Mouse (Mus musculus): ENCODE data around the gene Prpf40b. TPM values are rescaled to one million over a fixed set of nuclear protein-coding genes. Genes with fewer than 3 reads are reported as not detected.

Gene Prpf40b
- polyA plus RNA-seq, 1 experiment from 2014 or later: 88.2 TPM

DNA sequence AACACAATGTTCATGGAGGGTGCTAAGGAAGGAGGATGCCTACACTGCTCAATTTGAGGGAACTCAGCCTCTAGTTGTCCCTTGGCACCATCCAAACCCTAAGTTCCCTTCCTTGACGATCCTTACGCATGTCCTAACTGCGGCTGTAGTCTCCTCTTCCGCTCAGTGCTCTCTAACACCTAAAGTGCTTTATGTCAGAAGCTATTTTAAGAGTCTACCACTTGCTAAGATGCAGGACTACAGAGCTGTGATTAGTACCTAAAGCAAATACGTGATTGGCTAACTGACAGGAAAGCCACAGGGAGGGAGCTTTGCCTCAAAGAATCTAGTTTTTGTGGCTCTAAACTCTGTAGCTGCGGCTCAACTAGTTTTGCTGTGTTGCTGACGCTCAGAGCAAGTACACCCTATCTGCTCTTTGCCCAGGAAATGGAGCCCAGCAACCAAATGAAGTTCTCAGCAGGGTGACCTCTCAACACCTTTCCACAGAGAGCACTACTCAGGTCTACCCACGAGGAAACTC, 41.0 kb downstream of the Prpf40b start:
- Histone ChIP-seq H3K4me3 (replicated peaks) (no peak overlapping the region), H3K36me3 (replicated peaks) (no peaks in the 10 kb centered on the region), H3K27ac (no peak overlapping the region), H3K9me3 (no peaks in the 10 kb centered on the region), H3K9ac (no peak overlapping the region), H3K4me1 (peaks cover 14% of the 10 kb centered on the region; the same call in 1 of the 2 replicates), H3K27me3 (no peaks in the 10 kb centered on the region), H3K4me2 (no peak overlapping the region)
- WGBS: 86% methylated on average over 8 of the region's 8 CpGs
- ATAC-seq (ENCODE audit: low FRiP score): no peak

GRCm38 (mm10) chr15:99338916-99339315, 44.0 kb downstream of the Prpf40b start:
- Histone ChIP-seq H3K9me3 (no peaks in the 10 kb centered on the region), H3K36me3 (replicated peaks) (no peaks in the 10 kb centered on the region), H3K27ac (no peak overlapping the region), H3K4me3 (replicated peaks) (no peak overlapping the region), H3K4me2 (no peak overlapping the region), H3K9ac (no peak overlapping the region), H3K4me1 (peaks cover 27% of the 10 kb centered on the region), H3K27me3 (no peaks in the 10 kb centered on the region)
- ATAC-seq (ENCODE audit: low FRiP score): no peak
- 93% methylated on average over 2 of the region's 2 CpGs for WGBS

DNA sequence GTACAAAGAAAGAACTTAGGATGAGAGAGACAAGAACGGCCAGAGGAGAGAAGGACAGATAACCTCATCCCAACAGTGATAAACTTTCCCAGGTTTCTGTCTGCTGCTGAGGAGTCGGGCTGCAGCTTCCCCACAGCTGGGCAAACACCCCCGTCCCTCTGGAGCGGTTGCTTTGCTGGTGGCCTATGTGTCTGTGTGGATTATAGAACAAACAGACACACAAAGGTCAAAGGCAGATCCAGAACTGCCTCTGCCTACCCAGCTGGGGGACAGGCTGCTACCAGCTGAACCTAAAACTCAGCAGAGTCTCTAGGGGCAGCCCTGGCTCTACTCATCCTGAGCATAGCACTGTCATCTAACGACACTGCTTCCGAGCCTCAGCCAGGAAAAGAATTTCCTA, 44.8 kb downstream of the Prpf40b start:
- Histone ChIP-seq H3K9ac (no peak overlapping the region), H3K4me2 (no peak overlapping the region), H3K27me3 (no peaks in the 10 kb centered on the region), H3K4me1 (peaks cover 28% of the 10 kb centered on the region), H3K36me3 (replicated peaks) (no peaks in the 10 kb centered on the region), H3K4me3 (replicated peaks) (no peak overlapping the region), H3K9me3 (no peaks in the 10 kb centered on the region), H3K27ac (no peak overlapping the region)
- no peak for ATAC-seq (ENCODE audit: low FRiP score)
- 76% methylated on average over 6 of the region's 6 CpGs for WGBS

- no peaks in the 10 kb centered on the region for H3K27me3 ChIP-seq
- H3K36me3 ChIP-seq (replicated peaks): no peaks in the 10 kb centered on the region
- H3K4me1 ChIP-seq: peaks cover 28% of the 10 kb centered on the region
- WGBS: 93% methylated on average over 3 of the region's 3 CpGs
- no peaks in the 10 kb centered on the region for H3K9me3 ChIP-seq
- no peak for ATAC-seq (ENCODE audit: low FRiP score)
- H3K9ac ChIP-seq: no peak overlapping the region
- H3K27ac ChIP-seq: no peak overlapping the region
- no peak overlapping the region for H3K4me2 ChIP-seq
- no peak overlapping the region for H3K4me3 ChIP-seq (replicated peaks)
These were observed 46.2 kb downstream of the Prpf40b start for GRCm38 (mm10) chr15:99341102-99341501.

DNA sequence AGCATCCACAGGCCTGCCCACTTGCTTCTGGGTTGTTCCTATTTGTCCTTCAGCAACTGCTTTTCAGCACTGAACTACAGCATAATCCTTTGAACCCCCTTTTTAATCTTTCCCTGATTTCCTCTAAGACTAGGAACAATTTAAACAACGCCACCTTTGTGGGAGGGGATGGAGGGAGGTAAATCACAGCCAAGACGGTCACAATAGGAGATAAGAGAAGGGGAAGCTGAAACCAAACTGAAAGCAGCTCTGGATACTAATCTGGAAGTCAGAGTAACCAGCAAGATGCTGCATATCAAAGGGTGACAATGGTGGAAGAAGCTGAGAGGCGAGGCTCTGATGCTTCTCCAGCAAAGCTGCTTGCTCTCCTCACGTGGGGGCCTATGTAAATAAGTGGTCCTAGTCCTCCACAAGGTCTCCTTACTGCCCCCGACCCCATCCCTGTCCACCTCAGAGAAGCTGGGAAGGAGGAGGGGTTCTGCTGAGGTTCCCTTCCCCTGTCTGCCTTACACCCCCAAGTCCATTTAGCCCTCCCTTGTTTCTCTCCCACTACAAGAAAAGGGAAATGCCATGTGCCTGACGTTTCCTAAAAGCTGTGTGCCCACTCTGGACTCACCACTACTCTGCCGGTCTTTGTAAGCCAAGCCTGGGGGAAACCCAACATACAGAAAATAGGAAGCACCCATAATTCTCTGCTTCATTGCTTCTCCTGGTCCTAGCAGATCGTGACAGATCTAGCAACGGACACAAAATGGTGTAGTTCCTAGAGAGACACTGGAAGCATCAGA, 47.5 kb downstream of the Prpf40b start:
- no peaks in the 10 kb centered on the region for H3K9me3 ChIP-seq
- no peak overlapping the region for H3K9ac ChIP-seq
- peaks cover 28% of the 10 kb centered on the region for H3K4me1 ChIP-seq
- ATAC-seq (ENCODE audit: low FRiP score): no peak
- H3K36me3 ChIP-seq (replicated peaks): no peaks in the 10 kb centered on the region
- 59% methylated on average over 9 of the region's 9 CpGs for WGBS
- no peak overlapping the region for H3K4me2 ChIP-seq
- H3K27ac ChIP-seq: no peak overlapping the region
- H3K27me3 ChIP-seq: no peaks in the 10 kb centered on the region
- no peak overlapping the region for H3K4me3 ChIP-seq (replicated peaks)

GRCm38 (mm10) chr15:99343414-99344147, 48.7 kb downstream of the Prpf40b start:
- H3K9me3 ChIP-seq: no peaks in the 10 kb centered on the region
- no peak overlapping the region for H3K4me3 ChIP-seq (replicated peaks)
- 0 out of 2 replicates have a peak overlapping the region, but pooled peaks have one; percentile 6 for H3K27ac ChIP-seq
- H3K36me3 ChIP-seq (replicated peaks): no peaks in the 10 kb centered on the region
- no peaks in the 10 kb centered on the region for H3K27me3 ChIP-seq
- no peak overlapping the region for H3K4me2 ChIP-seq
- no peak for ATAC-seq (ENCODE audit: low FRiP score)
- H3K4me1 ChIP-seq: peaks cover 28% of the 10 kb centered on the region
- H3K9ac ChIP-seq: no peak overlapping the region
- WGBS: 76% methylated on average over 5 of the region's 5 CpGs

DNA sequence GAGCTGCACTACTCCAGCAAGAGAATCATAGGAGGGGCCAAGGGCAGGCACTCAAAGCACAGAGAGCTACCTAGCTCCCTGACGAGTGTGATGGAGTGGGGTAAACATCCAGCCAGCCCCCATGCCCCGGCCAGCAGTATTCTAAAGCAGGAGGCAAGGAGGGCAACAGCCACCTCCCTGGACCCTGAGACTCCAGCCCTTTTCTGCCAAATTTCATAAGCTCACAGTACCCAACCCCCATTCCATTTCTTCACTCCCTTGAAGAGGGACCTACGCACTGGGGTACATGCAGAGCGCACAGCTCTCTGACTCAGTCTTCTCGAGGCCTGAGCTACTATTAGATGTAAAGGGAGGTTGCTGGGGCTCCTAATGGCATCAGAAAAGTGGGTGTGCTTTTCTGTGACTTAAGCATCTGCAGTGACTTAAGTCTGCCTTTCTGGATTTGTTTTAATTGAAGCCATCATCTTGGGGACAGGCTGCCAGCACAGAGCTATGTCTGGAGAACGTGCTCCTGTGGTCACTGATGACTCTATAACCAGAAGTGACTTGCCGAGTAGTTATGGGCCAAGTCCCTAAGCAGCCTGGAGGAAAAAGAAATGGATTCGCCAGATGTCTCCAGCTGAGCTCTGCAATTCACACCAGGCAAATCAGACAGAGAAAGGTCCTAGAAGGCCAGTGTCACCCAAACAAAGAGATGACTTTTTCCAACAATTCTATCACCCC, 49.4 kb downstream of the Prpf40b start:
- ATAC-seq (ENCODE audit: low FRiP score): no peak
- Histone ChIP-seq H3K27ac (no peak overlapping the region), H3K36me3 (replicated peaks) (no peaks in the 10 kb centered on the region), H3K9me3 (no peaks in the 10 kb centered on the region), H3K4me2 (no peak overlapping the region), H3K27me3 (no peaks in the 10 kb centered on the region), H3K4me1 (peaks cover 28% of the 10 kb centered on the region), H3K4me3 (replicated peaks) (no peak overlapping the region), H3K9ac (no peak overlapping the region)
- WGBS: 73% methylated on average over 8 of the region's 8 CpGs

GRCm38 (mm10) chr15:99344961-99345360, 50.1 kb downstream of the Prpf40b start:
- Histone ChIP-seq H3K9ac (no peak overlapping the region), H3K27me3 (no peaks in the 10 kb centered on the region), H3K9me3 (no peaks in the 10 kb centered on the region), H3K27ac (no peak overlapping the region), H3K4me2 (no peak overlapping the region), H3K4me3 (replicated peaks) (no peak overlapping the region), H3K36me3 (replicated peaks) (no peaks in the 10 kb centered on the region), H3K4me1 (peaks cover 22% of the 10 kb centered on the region)
- 84% methylated on average over 4 of the region's 4 CpGs for WGBS
- no peak for ATAC-seq (ENCODE audit: low FRiP score)

DNA sequence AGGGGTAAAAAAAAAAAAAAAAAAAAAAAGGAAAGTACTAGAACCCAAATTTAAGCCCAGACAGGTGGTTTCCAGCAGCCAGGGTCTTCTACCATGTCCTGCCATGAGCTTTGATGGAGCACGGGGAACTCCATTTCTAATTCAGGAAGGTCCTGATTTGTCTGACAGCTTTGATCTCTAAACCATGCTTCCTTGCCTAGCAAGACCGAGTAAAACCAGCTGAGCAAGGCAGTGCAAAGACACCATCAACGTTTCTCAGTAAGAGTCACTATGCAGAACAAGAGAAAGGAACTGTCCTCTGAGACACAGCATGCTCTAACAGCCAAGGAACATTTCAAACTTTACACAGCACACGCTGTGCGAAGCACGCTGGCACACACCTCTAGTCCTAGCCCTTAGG, 56.7 kb downstream of the Prpf40b start:
- Histone ChIP-seq H3K27ac (no peak overlapping the region), H3K4me3 (replicated peaks) (no peak overlapping the region), H3K36me3 (replicated peaks) (no peaks in the 10 kb centered on the region), H3K4me2 (no peak overlapping the region), H3K4me1 (no peaks in the 10 kb centered on the region), H3K9me3 (no peaks in the 10 kb centered on the region), H3K27me3 (no peaks in the 10 kb centered on the region), H3K9ac (no peak overlapping the region)
- no peak for ATAC-seq (ENCODE audit: low FRiP score)
- WGBS: 93% methylated on average over 6 of the region's 6 CpGs

GRCm38 (mm10) chr15:99352306-99352705, 57.4 kb downstream of the Prpf40b start:
- 85% methylated on average over 5 of the region's 5 CpGs for WGBS
- H3K4me2 ChIP-seq: no peak overlapping the region
- H3K27me3 ChIP-seq: no peaks in the 10 kb centered on the region
- H3K9ac ChIP-seq: no peak overlapping the region
- no peaks in the 10 kb centered on the region for H3K9me3 ChIP-seq
- H3K36me3 ChIP-seq (replicated peaks): no peaks in the 10 kb centered on the region
- no peak overlapping the region for H3K4me3 ChIP-seq (replicated peaks)
- H3K27ac ChIP-seq: no peak overlapping the region
- H3K4me1 ChIP-seq: no peaks in the 10 kb centered on the region
- ATAC-seq (ENCODE audit: low FRiP score): no peak

DNA sequence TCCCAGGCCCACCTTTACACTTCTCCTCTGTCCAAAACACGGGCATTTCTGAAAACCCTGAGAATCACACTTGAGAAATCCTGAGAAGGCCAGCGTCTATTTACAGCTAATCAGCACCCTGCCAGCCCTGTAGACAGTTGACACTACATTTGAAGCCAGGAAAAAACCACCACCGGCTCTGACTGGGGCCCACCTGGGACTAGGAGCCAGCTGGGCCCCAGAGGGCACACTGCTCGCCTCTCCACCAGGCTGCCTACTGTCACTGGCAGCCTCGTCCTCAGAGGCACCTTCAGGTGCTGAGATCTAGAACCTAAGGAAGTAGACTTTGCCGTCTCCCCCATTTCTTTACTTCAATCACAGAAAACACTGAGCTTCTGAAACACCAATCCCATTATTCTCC, 60.8 kb downstream of the Prpf40b start:
- no peak overlapping the region for H3K9ac ChIP-seq
- 78% methylated on average over 6 of the region's 6 CpGs for WGBS
- H3K27me3 ChIP-seq: no peaks in the 10 kb centered on the region
- no peaks in the 10 kb centered on the region for H3K36me3 ChIP-seq (replicated peaks)
- no peaks in the 10 kb centered on the region for H3K9me3 ChIP-seq
- no peak overlapping the region for H3K4me2 ChIP-seq
- no peak overlapping the region for H3K27ac ChIP-seq
- no peak overlapping the region for H3K4me3 ChIP-seq (replicated peaks)
- no peak for ATAC-seq (ENCODE audit: low FRiP score)
- no peaks in the 10 kb centered on the region for H3K4me1 ChIP-seq

GRCm38 (mm10) chr15:99356462-99356861, 61.6 kb downstream of the Prpf40b start:
- no peak overlapping the region for H3K9ac ChIP-seq
- H3K36me3 ChIP-seq (replicated peaks): no peaks in the 10 kb centered on the region
- no peak overlapping the region for H3K4me3 ChIP-seq (replicated peaks)
- H3K27ac ChIP-seq: no peak overlapping the region
- H3K27me3 ChIP-seq: no peaks in the 10 kb centered on the region
- WGBS: 84% methylated on average over 6 of the region's 6 CpGs
- H3K9me3 ChIP-seq: no peaks in the 10 kb centered on the region
- no peak overlapping the region for H3K4me2 ChIP-seq
- no peaks in the 10 kb centered on the region for H3K4me1 ChIP-seq
- ATAC-seq (ENCODE audit: low FRiP score): no peak
